Mouse (Mus musculus) cerebellum, postnatal 4 days (tissue): ENCODE data around the gene Creg1.
"Not testable (repeated sequence)": the region's sequence is repeated elsewhere in the genome, so short reads cannot be mapped to it uniquely, and the experiment has no call there.

Experiments used
- DNase-seq, 2 experiments: peaks; one replicate each; pipeline ENCODE4 v3.0.0; 2022; ENCODE audit warnings: low spot score in 2 of 2, mixed read lengths in 1 of 2

Creg1 gene

DNA sequence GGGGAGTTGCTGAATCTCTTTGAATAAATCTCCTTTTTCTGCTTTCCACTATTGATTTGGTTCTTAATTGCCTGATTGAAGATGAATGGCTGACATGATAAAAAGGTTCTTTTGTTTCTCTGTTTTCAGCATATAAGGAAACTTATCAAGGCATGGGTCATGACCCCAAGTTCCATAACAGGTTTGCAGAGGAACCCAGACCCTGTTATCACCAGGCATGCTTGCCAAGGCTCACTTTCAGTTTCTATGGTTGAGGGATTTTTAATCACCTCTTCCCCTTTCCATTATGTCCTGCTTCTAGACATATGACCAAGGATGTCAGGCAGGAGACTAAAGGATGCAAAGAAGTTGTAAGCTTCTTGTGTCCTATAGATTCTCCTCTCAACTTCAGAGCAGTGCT, 12.4 kb upstream of the Creg1 start:
- no peak for DNase-seq

GRCm38 (mm10) chr1:165751838-165752237, 11.7 kb upstream of the Creg1 start:
- no peak for DNase-seq

GRCm38 (mm10) chr1:165754205-165754604, 9.3 kb upstream of the Creg1 start:
- DNase-seq = no peak

DNA sequence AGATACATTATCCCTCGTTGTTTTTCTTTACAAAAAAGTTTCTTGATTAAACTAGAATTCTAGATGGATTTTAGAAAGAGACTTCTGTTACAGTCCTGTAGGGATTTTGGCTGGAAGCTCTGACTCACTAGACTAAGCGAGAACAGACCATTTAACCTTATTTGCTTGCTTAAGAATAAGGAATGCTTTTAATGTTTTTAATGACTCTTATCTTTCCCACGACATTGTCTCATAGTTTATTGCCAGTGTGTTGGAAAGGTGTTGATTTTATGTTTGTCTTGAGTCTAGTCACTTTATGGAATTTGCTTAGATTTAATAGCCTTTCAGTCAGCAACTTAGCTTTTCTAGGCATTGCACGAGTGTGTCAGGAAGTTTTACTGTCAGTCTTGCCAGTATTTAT, 8.4 kb upstream of the Creg1 start:
- no peak for DNase-seq

- DNase-seq = no peak
Observed at GRCm38 (mm10) chr1:165761522-165762305, 1.8 kb upstream of the Creg1 start.

GRCm38 (mm10) chr1:165762498-165762897, 1.0 kb upstream of the Creg1 start:
- DNase-seq = not testable (repeated sequence)

DNA sequence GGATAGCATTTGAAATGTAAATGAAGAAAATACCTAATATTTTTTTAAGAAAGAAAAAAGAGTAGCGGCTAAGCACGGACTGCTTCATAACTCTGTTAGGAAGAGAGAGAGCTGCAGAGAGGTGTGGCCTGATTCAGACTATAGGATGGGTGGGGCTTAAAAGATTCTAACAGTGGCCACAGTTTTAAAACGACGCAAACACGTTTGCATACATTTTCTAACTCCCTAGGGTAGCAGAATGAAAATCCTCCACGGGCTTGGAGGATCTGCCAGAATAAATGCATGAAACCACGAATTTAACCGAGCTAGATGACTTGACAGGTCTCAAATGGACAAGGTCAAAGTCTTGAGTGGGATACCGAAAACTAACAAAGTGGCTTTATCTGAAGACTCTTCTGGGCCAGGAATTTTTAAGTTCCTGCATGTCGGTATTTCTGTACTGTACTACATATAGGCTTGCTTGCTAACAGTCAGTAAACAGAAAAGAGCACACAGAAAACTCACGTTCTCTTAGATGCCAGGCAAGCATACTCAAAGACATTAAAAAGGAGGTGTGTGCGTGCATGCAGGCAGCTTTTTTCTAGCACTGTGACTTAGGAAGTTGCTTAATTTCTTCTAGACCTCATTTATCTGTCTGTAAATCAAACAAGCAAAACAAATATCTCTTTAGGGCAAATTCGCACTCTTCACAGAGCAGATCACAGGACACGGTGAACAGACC, 472 bp upstream of the Creg1 start:
- DNase-seq = no peak

GRCm38 (mm10) chr1:165764571-165764970, 1.0 kb downstream of the Creg1 start:
- no peak for DNase-seq

DNA sequence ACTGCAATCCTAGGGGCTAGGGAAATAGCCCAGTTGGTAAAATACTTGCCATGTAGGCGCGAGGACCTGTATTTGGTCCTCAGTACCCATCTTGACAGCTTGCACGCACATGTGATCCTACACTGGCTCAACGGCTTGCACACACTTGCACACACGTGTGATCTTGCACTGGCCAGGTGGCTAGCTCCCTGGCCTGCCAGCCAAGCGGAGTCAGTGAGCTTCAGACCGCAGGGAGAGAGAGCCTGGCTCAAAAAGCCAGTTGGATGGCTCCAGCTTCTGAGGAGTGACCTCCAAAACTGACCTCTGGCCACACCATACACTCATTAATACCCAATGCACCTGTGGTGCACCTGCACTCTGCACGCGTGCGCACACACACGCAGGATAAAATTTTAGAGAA, 1.5 kb downstream of the Creg1 start:
- no peak for DNase-seq

DNA sequence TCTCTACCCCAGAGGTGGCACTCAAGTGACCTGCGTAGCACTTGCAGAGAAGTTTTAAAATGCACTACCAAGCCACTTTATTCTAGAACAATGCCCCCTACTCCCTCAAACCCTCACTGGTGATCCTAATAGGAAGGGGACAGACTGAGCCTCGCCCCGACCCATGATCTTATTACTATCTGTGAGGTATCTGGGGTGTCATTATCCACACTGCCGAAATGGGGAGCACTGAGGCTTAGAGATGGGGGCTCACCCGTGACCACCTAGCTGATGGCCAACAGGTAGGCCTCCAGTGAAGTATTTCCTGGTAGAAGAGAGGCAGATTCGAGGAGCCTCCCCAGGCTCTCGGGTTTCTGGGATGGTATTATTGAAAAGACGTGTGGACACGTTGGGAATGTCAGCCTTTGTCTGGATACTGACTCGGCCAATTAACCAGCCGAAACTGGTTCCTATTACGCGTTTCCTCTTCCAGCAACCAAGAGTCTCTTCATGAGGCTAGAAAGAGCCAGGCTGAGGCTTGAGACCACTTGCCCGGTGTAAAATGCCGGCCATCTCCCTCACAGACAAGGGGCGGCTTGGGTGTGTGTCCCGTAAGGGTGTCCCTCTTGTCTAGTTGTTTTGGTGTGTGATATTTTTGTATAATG, 2.2 kb downstream of the Creg1 start:
- DNase-seq = no peak

- DNase-seq = no peak
Observed at GRCm38 (mm10) chr1:165766295-165766890, 2.8 kb downstream of the Creg1 start.

DNA sequence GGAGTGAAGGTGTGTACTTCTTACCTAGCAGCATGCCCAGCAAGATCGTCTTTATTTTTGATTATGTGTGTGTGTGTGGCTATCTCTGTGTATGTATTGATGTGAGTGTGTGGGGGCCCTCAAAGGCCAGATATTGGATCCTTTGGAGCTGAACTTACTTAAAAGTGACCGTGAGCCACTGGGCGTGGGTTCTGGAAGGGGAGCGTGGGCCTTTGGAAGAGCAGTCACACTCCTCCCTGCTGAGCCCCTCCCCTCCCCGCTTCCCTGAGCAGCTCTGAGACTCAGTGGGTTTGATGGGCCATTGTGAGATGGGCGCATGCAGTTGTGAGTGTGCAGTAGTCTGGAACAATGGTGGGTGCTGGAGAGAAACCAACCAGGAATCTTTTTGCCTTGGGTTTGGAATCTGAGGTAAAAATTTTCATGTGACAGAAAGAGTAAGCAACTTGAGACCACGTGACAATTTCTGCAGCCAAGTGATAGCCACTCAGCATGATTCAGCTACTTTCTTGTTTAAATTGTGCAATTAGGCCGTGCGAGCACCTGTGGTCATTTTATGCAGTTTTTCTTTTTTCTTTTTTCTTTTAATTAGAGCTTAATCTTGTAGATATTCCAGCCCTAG, 5.5 kb downstream of the Creg1 start:
- DNase-seq = no peak

- no peak for DNase-seq
Observed at GRCm38 (mm10) chr1:165770181-165770759, 6.7 kb downstream of the Creg1 start.

GRCm38 (mm10) chr1:165771491-165771897, 7.9 kb downstream of the Creg1 start:
- peak; percentile 60 to 76 for DNase-seq

GRCm38 (mm10) chr1:165771998-165772397, 8.5 kb downstream of the Creg1 start:
- DNase-seq = no peak

GRCm38 (mm10) chr1:165775518-165776294, 12.2 kb downstream of the Creg1 start:
- DNase-seq = peak in 1 of 2 experiments; percentile 46

DNA sequence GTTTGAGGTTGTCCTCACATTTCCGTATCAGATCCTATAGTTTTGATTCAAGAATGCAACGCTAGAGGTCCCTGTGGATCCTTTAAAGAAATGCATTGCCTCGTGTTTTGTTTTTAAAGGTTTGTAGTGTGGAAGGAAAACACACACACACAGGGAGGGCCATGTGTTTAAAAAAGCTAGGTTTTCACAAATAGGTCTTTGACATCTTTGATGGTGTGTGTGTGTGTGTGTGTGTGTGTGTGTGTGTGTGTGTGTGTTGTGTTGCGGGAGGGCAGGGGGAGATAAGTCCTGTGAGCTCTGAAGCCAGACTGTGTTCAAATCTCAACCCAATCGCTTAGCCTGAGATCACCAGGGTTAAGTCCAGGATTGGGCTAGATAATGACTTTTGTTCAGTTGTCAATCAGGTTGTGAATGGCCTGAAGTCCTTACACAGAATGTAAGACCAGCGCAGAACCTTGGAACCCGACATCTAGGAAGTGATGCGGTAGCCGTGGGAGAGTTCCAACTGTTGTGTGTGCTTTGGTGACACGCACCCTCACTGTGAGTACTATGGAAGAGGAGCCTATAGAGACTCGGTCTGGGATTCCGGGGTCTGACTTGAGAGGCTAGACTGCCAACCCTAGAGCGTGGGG, 16.5 kb downstream of the Creg1 start:
- no peak for DNase-seq

GRCm38 (mm10) chr1:165780586-165781111, 17.1 kb downstream of the Creg1 start:
- no peak for DNase-seq

GRCm38 (mm10) chr1:165781426-165781825, 17.9 kb downstream of the Creg1 start:
- no peak for DNase-seq

- no peak for DNase-seq
Observed at GRCm38 (mm10) chr1:165781911-165782310, 18.4 kb downstream of the Creg1 start.
